Mouse (Mus musculus): ENCODE data around the gene Mindy2. TPM values are rescaled to one million over a fixed set of nuclear protein-coding genes. Genes with fewer than 3 reads are reported as not detected.

The Mindy2 gene
- 10.2 and 10.9 TPM in 2 replicates for polyA plus RNA-seq (2015; fragmentation: Nextera tagmentation; extraction: Ambion mirVana)

- Histone ChIP-seq H3K27me3 (ENCODE audit: control insufficient read depth, insufficient read depth, low read length) (no peaks in the 10 kb centered on the region), H3K4me1 (ENCODE audit: control insufficient read depth, insufficient read depth, low read length) (peaks cover 11% of the 10 kb centered on the region), H3K4me3 (ENCODE audit: low read length) (peak within 1 kb of the TSS; percentile 97), H3K36me3 (ENCODE audit: control insufficient read depth, insufficient read depth) (no peaks in the 10 kb centered on the region), H3K9ac (ENCODE audit: low read length) (peak within 1 kb of the TSS; percentile 98), H3K9me3 (replicated peaks; ENCODE audit: control insufficient read depth, low read length) (no peaks in the 10 kb centered on the region), H3K4me2 (ENCODE audit: low read depth, low read length) (peak within 1 kb of the TSS; percentile 88), H3K27ac (ENCODE audit: low read length) (peak within 1 kb of the TSS; percentile 95)
- 2% methylated on average over 66 of the region's 67 CpGs for whole genome bisulfite sequencing
- peak; percentile 97 for ATAC-seq (replicated peaks; ENCODE audit: extremely low read depth, insufficient read depth, low FRiP score)
These were observed at the start of gene Mindy2 for GRCm38 (mm10) chr9:70657013-70657967. TSS of gene Mindy2 (minus strand) at chr9:70657174.

- no peak overlapping the region for H3K9ac ChIP-seq (ENCODE audit: low read length)
- no peak overlapping the region for H3K4me3 ChIP-seq (ENCODE audit: low read length)
- WGBS: 94% methylated on average over 1 of the region's 1 CpGs
- no peak overlapping the region for H3K27ac ChIP-seq (ENCODE audit: low read length)
- no peak overlapping the region for H3K4me2 ChIP-seq (ENCODE audit: low read depth, low read length)
- H3K9me3 ChIP-seq (replicated peaks; ENCODE audit: control insufficient read depth, low read length): no peaks in the 10 kb centered on the region
- H3K4me1 ChIP-seq (ENCODE audit: control insufficient read depth, insufficient read depth, low read length): no peaks in the 10 kb centered on the region
- no peaks in the 10 kb centered on the region for H3K27me3 ChIP-seq (ENCODE audit: control insufficient read depth, insufficient read depth, low read length)
- H3K36me3 ChIP-seq (ENCODE audit: control insufficient read depth, insufficient read depth): 0 out of 2 replicates have a peak, but pooled peaks cover 4% of the 10 kb centered on the region
- no peak for ATAC-seq (replicated peaks; ENCODE audit: extremely low read depth, insufficient read depth, low FRiP score)
These were observed 49.5 kb upstream of the Mindy2 start for GRCm38 (mm10) chr9:70706444-70706843.

- Histone ChIP-seq H3K27ac (ENCODE audit: low read length) (no peak overlapping the region), H3K9me3 (replicated peaks; ENCODE audit: control insufficient read depth, low read length) (no peaks in the 10 kb centered on the region), H3K27me3 (ENCODE audit: control insufficient read depth, insufficient read depth, low read length) (no peaks in the 10 kb centered on the region), H3K36me3 (ENCODE audit: control insufficient read depth, insufficient read depth) (0 out of 2 replicates have a peak, but pooled peaks cover 4% of the 10 kb centered on the region), H3K9ac (ENCODE audit: low read length) (no peak overlapping the region), H3K4me1 (ENCODE audit: control insufficient read depth, insufficient read depth, low read length) (no peaks in the 10 kb centered on the region), H3K4me2 (ENCODE audit: low read depth, low read length) (no peak overlapping the region), H3K4me3 (ENCODE audit: low read length) (no peak overlapping the region)
- ATAC-seq (replicated peaks; ENCODE audit: extremely low read depth, insufficient read depth, low FRiP score): no peak
- WGBS: 92% methylated on average over 5 of the region's 5 CpGs
These were observed 46.7 kb upstream of the Mindy2 start for GRCm38 (mm10) chr9:70703597-70704203.

GRCm38 (mm10) chr9:70698090-70698489 lies 41.1 kb upstream of the Mindy2 start:
- no peak for ATAC-seq (replicated peaks; ENCODE audit: extremely low read depth, insufficient read depth, low FRiP score)
- H3K27me3 ChIP-seq (ENCODE audit: control insufficient read depth, insufficient read depth, low read length): no peaks in the 10 kb centered on the region
- H3K9me3 ChIP-seq (replicated peaks; ENCODE audit: control insufficient read depth, low read length): no peaks in the 10 kb centered on the region
- H3K4me2 ChIP-seq (ENCODE audit: low read depth, low read length): no peak overlapping the region
- no peak overlapping the region for H3K4me3 ChIP-seq (ENCODE audit: low read length)
- no peak overlapping the region for H3K27ac ChIP-seq (ENCODE audit: low read length)
- no peaks in the 10 kb centered on the region for H3K4me1 ChIP-seq (ENCODE audit: control insufficient read depth, insufficient read depth, low read length)
- no peaks in the 10 kb centered on the region for H3K36me3 ChIP-seq (ENCODE audit: control insufficient read depth, insufficient read depth)
- H3K9ac ChIP-seq (ENCODE audit: low read length): no peak overlapping the region
- 72% methylated on average over 1 of the region's 1 CpGs for whole genome bisulfite sequencing

- no peaks in the 10 kb centered on the region for H3K27me3 ChIP-seq (ENCODE audit: control insufficient read depth, insufficient read depth, low read length)
- no peak for ATAC-seq (replicated peaks; ENCODE audit: extremely low read depth, insufficient read depth, low FRiP score)
- no peak overlapping the region for H3K4me2 ChIP-seq (ENCODE audit: low read depth, low read length)
- H3K27ac ChIP-seq (ENCODE audit: low read length): no peak overlapping the region
- H3K4me3 ChIP-seq (ENCODE audit: low read length): no peak overlapping the region
- H3K36me3 ChIP-seq (ENCODE audit: control insufficient read depth, insufficient read depth): no peaks in the 10 kb centered on the region
- 68% methylated on average over 2 of the region's 2 CpGs for WGBS
- H3K9ac ChIP-seq (ENCODE audit: low read length): no peak overlapping the region
- H3K4me1 ChIP-seq (ENCODE audit: control insufficient read depth, insufficient read depth, low read length): peaks cover 5% of the 10 kb centered on the region; the same call in 1 of the 2 replicates
- no peaks in the 10 kb centered on the region for H3K9me3 ChIP-seq (replicated peaks; ENCODE audit: control insufficient read depth, low read length)
These were observed 38.7 kb upstream of the Mindy2 start for GRCm38 (mm10) chr9:70695723-70696122.

- Histone ChIP-seq H3K4me2 (ENCODE audit: low read depth, low read length) (no peak overlapping the region), H3K27me3 (ENCODE audit: control insufficient read depth, insufficient read depth, low read length) (no peaks in the 10 kb centered on the region), H3K4me3 (ENCODE audit: low read length) (no peak overlapping the region), H3K9ac (ENCODE audit: low read length) (no peak overlapping the region), H3K36me3 (ENCODE audit: control insufficient read depth, insufficient read depth) (no peaks in the 10 kb centered on the region), H3K27ac (ENCODE audit: low read length) (no peak overlapping the region), H3K4me1 (ENCODE audit: control insufficient read depth, insufficient read depth, low read length) (peaks cover 14% of the 10 kb centered on the region), H3K9me3 (replicated peaks; ENCODE audit: control insufficient read depth, low read length) (no peaks in the 10 kb centered on the region)
- ATAC-seq (replicated peaks; ENCODE audit: extremely low read depth, insufficient read depth, low FRiP score): no peak
- WGBS: 47% methylated on average over 2 of the region's 2 CpGs
These were observed 35.1 kb upstream of the Mindy2 start for GRCm38 (mm10) chr9:70691772-70692693.

- H3K27ac ChIP-seq (ENCODE audit: low read length): no peak overlapping the region
- H3K4me1 ChIP-seq (ENCODE audit: control insufficient read depth, insufficient read depth, low read length): peaks cover 14% of the 10 kb centered on the region
- no peaks in the 10 kb centered on the region for H3K36me3 ChIP-seq (ENCODE audit: control insufficient read depth, insufficient read depth)
- ATAC-seq (replicated peaks; ENCODE audit: extremely low read depth, insufficient read depth, low FRiP score): no peak
- H3K9ac ChIP-seq (ENCODE audit: low read length): no peak overlapping the region
- H3K4me3 ChIP-seq (ENCODE audit: low read length): no peak overlapping the region
- H3K4me2 ChIP-seq (ENCODE audit: low read depth, low read length): no peak overlapping the region
- H3K9me3 ChIP-seq (replicated peaks; ENCODE audit: control insufficient read depth, low read length): no peaks in the 10 kb centered on the region
- no peaks in the 10 kb centered on the region for H3K27me3 ChIP-seq (ENCODE audit: control insufficient read depth, insufficient read depth, low read length)
These were observed 33.6 kb upstream of the Mindy2 start for GRCm38 (mm10) chr9:70690579-70690978.

- no peak for ATAC-seq (replicated peaks; ENCODE audit: extremely low read depth, insufficient read depth, low FRiP score)
- H3K9me3 ChIP-seq (replicated peaks; ENCODE audit: control insufficient read depth, low read length): no peaks in the 10 kb centered on the region
- no peaks in the 10 kb centered on the region for H3K27me3 ChIP-seq (ENCODE audit: control insufficient read depth, insufficient read depth, low read length)
- no peaks in the 10 kb centered on the region for H3K36me3 ChIP-seq (ENCODE audit: control insufficient read depth, insufficient read depth)
- H3K9ac ChIP-seq (ENCODE audit: low read length): no peak overlapping the region
- H3K4me3 ChIP-seq (ENCODE audit: low read length): no peak overlapping the region
- H3K4me2 ChIP-seq (ENCODE audit: low read depth, low read length): no peak overlapping the region
- H3K4me1 ChIP-seq (ENCODE audit: control insufficient read depth, insufficient read depth, low read length): peaks cover 20% of the 10 kb centered on the region
- 80% methylated on average over 3 of the region's 3 CpGs for WGBS
- H3K27ac ChIP-seq (ENCODE audit: low read length): no peak overlapping the region
These were observed 33.0 kb upstream of the Mindy2 start for GRCm38 (mm10) chr9:70689926-70690325.
